Mouse (Mus musculus): ENCODE measurements at regions not wholly inside any gene's neighbourhood (a gene's known extent, or its start where the extent isn't known, plus 50 kb on each side); places are given as distances from the start of the nearest gene placed in this dataset.

DNA sequence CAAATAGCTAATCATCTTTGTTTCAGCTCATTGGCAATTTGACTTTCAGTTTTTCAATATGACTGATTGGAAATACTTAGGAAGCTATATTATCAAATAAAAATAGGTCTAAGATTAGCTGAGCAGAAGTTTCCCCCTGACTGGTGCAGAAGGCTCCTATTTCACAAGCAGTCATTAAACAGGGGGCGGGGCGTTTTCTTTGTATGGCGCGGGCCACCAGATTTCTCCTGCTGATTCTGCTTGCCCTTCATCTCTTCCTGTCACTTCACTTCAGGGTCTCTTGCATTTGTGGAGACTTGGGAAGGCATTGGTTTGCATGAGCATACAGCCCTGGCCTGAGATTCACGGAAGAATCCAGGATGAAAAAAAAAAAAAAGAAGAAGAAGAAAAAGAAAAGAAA lies 102.3 kb upstream of the Adgrl2 start:
- no peak for TF ChIP-seq CTCF (conservative IDR thresholded peaks at IDR 0.05; ENCODE audit: low read length)
- TF ChIP-seq POU5F1 (IDR thresholded peaks at IDR 0.05; ENCODE audit: borderline replicate concordance, low read length): no peak
- no peak for TF ChIP-seq NANOG (IDR thresholded peaks at IDR 0.05; ENCODE audit: borderline replicate concordance, low read length)
